Mouse (Mus musculus) liver, embryonic 14.5 days (tissue): ENCODE measurements around the gene Naaladl1. TPM values are rescaled to one million over a fixed set of nuclear protein-coding genes. Genes with fewer than 3 reads are reported as not detected.
"Not testable (repeated sequence)": the region's sequence is repeated elsewhere in the genome, so short reads cannot be mapped to it uniquely, and the experiment has no call there.

ENCODE experiments used
- ATAC-seq: fragments of 200-750 bp; cut with Nextera tagmentation; 2 replicates; pipeline ENCODE4 v1.8.0; 2017; ENCODE audit warnings: moderate number of reproducible peaks, mild to moderate bottlenecking, moderate library complexity; ENCODE audit not compliant: insufficient read depth
- DNase-seq, 3 experiments: peaks; one replicate each; pipeline ENCODE4 v3.0.0-alpha.2; 2012 to 2013; ENCODE audit warnings: low read depth in 3 of 3, low spot score in 3 of 3
- H3K27ac ChIP-seq: fragments of 300-500 bp; sonication (generic); 2 replicates; pipeline ENCODE4 v1.5.1; 2014; ENCODE audit warnings: moderate library complexity, mild to moderate bottlenecking, control low read depth, inconsistent platforms
- H3K27me3 ChIP-seq: fragments of 300-500 bp; sonication (generic); 2 replicates; pipeline ENCODE4 v1.6.1; 2014; ENCODE audit warnings: mild to moderate bottlenecking, low read length, moderate library complexity; ENCODE audit not compliant: control insufficient read depth, insufficient read depth
- H3K36me3 ChIP-seq: fragments of 300-500 bp; sonication (generic); replicated peaks from 2 replicates; pipeline ENCODE4 v1.6.1; 2014; ENCODE audit warnings: low read depth; ENCODE audit not compliant: control insufficient read depth, insufficient read depth
- H3K4me1 ChIP-seq, 2 experiments: fragments of 200-500 bp in 1 of 2; fragments of 300-500 bp in 1 of 2; sonication (generic) in 1 of 2; replicated peaks; 2 replicates each; pipeline ENCODE4 v1.6.1; 2012 to 2014; ENCODE audit warnings: antibody characterized with exemption in 1 of 2, inconsistent platforms in 1 of 2, low read length in 1 of 2; ENCODE audit not compliant: control insufficient read depth in 2 of 2, insufficient read depth in 2 of 2
- H3K4me2 ChIP-seq: fragments of 300-500 bp; sonication (generic); 2 replicates; pipeline ENCODE4 v1.6.1; 2014; ENCODE audit warnings: low read depth, mild to moderate bottlenecking, control low read depth, moderate library complexity
- H3K4me3 ChIP-seq, 2 experiments: fragments of 200-500 bp in 1 of 2; fragments of 300-500 bp in 1 of 2; sonication (generic) in 1 of 2; 2 replicates each; pipeline ENCODE4 v1.5.1; 2012 to 2014; ENCODE audit warnings: low read depth in 2 of 2, low read length in 2 of 2, mild to moderate bottlenecking in 2 of 2, control low read depth in 1 of 2, inconsistent platforms in 1 of 2, moderate library complexity in 1 of 2; ENCODE audit not compliant: insufficient read depth in 1 of 2
- H3K9ac ChIP-seq: fragments of 300-500 bp; sonication (generic); replicated peaks from 2 replicates; pipeline ENCODE4 v1.6.1; 2014; ENCODE audit warnings: mild to moderate bottlenecking, control low read depth, moderate library complexity
- H3K9me3 ChIP-seq: fragments of 300-500 bp; sonication (generic); 2 replicates; pipeline ENCODE4 v1.6.1; 2016; ENCODE audit warnings: low read length, mixed read lengths; ENCODE audit not compliant: control insufficient read depth
- CTCF ChIP-seq: IDR thresholded peaks from 2 replicates; pipeline ENCODE4 v1.5.1; 2016; ENCODE audit warnings: antibody characterized with exemption, low read depth, control low read depth
- EP300 ChIP-seq: IDR thresholded peaks from 2 replicates; pipeline ENCODE4 v1.6.1; 2016; ENCODE audit warnings: antibody characterized with exemption, low read depth
- WGBS: fragments of 180-500 bp; shearing (Covaris S2); extraction: QIAGEN DNeasy Blood & Tissue Kit; methylation state at CpG from one replicate; pipeline ENCODE4 v1.1.7; 2014; ENCODE audit not compliant: insufficient replicate concordance; 5-methylcytosine and 5-hydroxymethylcytosine counted together
- polyA plus RNA-seq, 2 experiments: library from polyadenylated mRNA; depleted of rRNA in 1 of 2; stranded (reverse) in 1 of 2; unstranded in 1 of 2; fragments of >200 nt; fragmentation: Nextera tagmentation in 1 of 2; extraction: Ambion mirVana in 1 of 2; gene quantifications; 2 replicates each; pipeline versions ENCODE4 v1.2.1 to v1.2.3; 2012 to 2014

Naaladl1 gene
- polyA plus RNA-seq, 2 experiments: 1.1 to 4.3 TPM

- Histone ChIP-seq H3K9ac (peak within 1 kb of the TSS; percentile 85), H3K9me3 (no peaks in the 10 kb centered on the region), H3K4me2 (peak within 1 kb of the TSS; percentile 69), H3K36me3 (no peaks in the 10 kb centered on the region; the same call in 1 of the 2 replicates), H3K27ac (peak within 1 kb of the TSS; percentile 92), H3K4me3 (peak within 1 kb of the TSS; percentile 66 to 80), H3K27me3 (no peaks in the 10 kb centered on the region), H3K4me1 (peaks cover 39 to 51% of the 10 kb centered on the region in 2 experiments)
- peak; percentile 95 to 96 (median 96) for DNase-seq
- under 1% methylated on average over 32 of the region's 32 CpGs for WGBS
- TF ChIP-seq CTCF (peak; percentile 32; the same call in 1 of the 2 replicates), EP300 (no peak; the same call in 1 of the 2 replicates)
- peak; percentile 85 for ATAC-seq
Measured at GRCm38 (mm10) chr19:6127760-6128341, 22.3 kb downstream of the Naaladl1 start, which contains the start of gene Snx15. Gene Snx15, minus strand, starts transcription at chr19:6128304.

- 54% methylated on average over 7 of the region's 7 CpGs for WGBS
- peak overlapping the region; percentile 98 for H3K27ac ChIP-seq
- not testable (repeated sequence) for H3K27me3 ChIP-seq, H3K9me3 ChIP-seq, DNase-seq, ATAC-seq, H3K36me3 ChIP-seq
- peaks cover 55 to 63% of the 10 kb centered on the region in 2 experiments for H3K4me1 ChIP-seq
- H3K4me2 ChIP-seq: peak overlapping the region; percentile 91
- H3K9ac ChIP-seq: peak overlapping the region; percentile 5; the same call in 1 of the 2 replicates
- H3K4me3 ChIP-seq: peak overlapping the region; percentile 27 to 53; a peak in 3 of 4 replicates
Measured at GRCm38 (mm10) chr19:6130414-6131128, 25.0 kb downstream of the Naaladl1 start.

GRCm38 (mm10) chr19:6132171-6132827, 26.7 kb downstream of the Naaladl1 start:
- Histone ChIP-seq H3K27ac (peak overlapping the region; percentile 98), H3K36me3 (0 out of 2 replicates have a peak, but pooled peaks cover 2% of the 10 kb centered on the region), H3K9me3 (no peaks in the 10 kb centered on the region), H3K27me3 (no peaks in the 10 kb centered on the region), H3K4me3 (peak overlapping the region; percentile 53 to 59), H3K9ac (peak overlapping the region; percentile 64), H3K4me2 (peak overlapping the region; percentile 91), H3K4me1 (peaks cover 55 to 56% of the 10 kb centered on the region in 2 experiments)
- 44% methylated on average over 7 of the region's 7 CpGs for WGBS
- DNase-seq (peak; percentile 77 to 81 (median 81)), ATAC-seq (peak; percentile 78)
- TF ChIP-seq CTCF (no peak), EP300 (peak; percentile 90)

- peak; percentile 47; the same call in 1 of the 2 replicates for ATAC-seq
- peak overlapping the region; percentile 91 for H3K4me2 ChIP-seq
- H3K9ac ChIP-seq: peak overlapping the region; percentile 64
- peak overlapping the region; percentile 98 for H3K27ac ChIP-seq
- H3K9me3 ChIP-seq, H3K36me3 ChIP-seq, H3K27me3 ChIP-seq, DNase-seq: not testable (repeated sequence)
- WGBS: 28% methylated on average over 1 of the region's 1 CpGs
- H3K4me3 ChIP-seq: peak overlapping the region; percentile 4 to 53; a peak in 2 of 4 replicates
- H3K4me1 ChIP-seq: peaks cover 55 to 56% of the 10 kb centered on the region in 2 experiments
Measured at GRCm38 (mm10) chr19:6133197-6133596, 27.6 kb downstream of the Naaladl1 start.

- H3K4me3 ChIP-seq: no peak overlapping the region
- H3K4me1 ChIP-seq: peaks cover 29 to 36% of the 10 kb centered on the region in 2 experiments
- no peak for TF ChIP-seq EP300
- TF ChIP-seq CTCF: no peak
- ATAC-seq (no peak), DNase-seq (no peak)
- 81% methylated on average over 3 of the region's 3 CpGs for WGBS
- H3K9ac ChIP-seq: no peak overlapping the region
- no peak overlapping the region for H3K4me2 ChIP-seq
- H3K36me3 ChIP-seq: 0 out of 2 replicates have a peak, but pooled peaks cover 2% of the 10 kb centered on the region
- H3K27me3 ChIP-seq: no peaks in the 10 kb centered on the region
- H3K9me3 ChIP-seq: no peaks in the 10 kb centered on the region
- no peak overlapping the region for H3K27ac ChIP-seq
Measured at GRCm38 (mm10) chr19:6136397-6136796, 30.8 kb downstream of the Naaladl1 start.
